Mouse (Mus musculus): ENCODE results near the gene Hipk4. TPM values are rescaled to one million over a fixed set of nuclear protein-coding genes. Genes with fewer than 3 reads are reported as not detected.

Hipk4 gene
- polyA plus RNA-seq, 1 experiment from 2014 or later = 1.1 TPM

- no peak within 1 kb of the TSS for H3K27ac ChIP-seq
- no peak for ATAC-seq (ENCODE audit: insufficient number of reproducible peaks, insufficient read depth, low FRiP score, low TSS enrichment, low read depth)
- H3K4me3 ChIP-seq = no peak within 1 kb of the TSS
- peaks cover 12% of the 10 kb centered on the region; the same call in 1 of the 2 replicates for H3K4me1 ChIP-seq
- H3K27me3 ChIP-seq = no peaks in the 10 kb centered on the region
- no peaks in the 10 kb centered on the region for H3K9me3 ChIP-seq
- no peaks in the 10 kb centered on the region for H3K36me3 ChIP-seq
- no peak within 1 kb of the TSS for H3K9ac ChIP-seq
- no peak within 1 kb of the TSS for H3K4me2 ChIP-seq
- 30% methylated on average over 3 of the region's 3 CpGs for WGBS
Observed at GRCm38 (mm10) chr7:27499036-27499435, 24.0 kb upstream of the Hipk4 start, which contains the start of gene Prx. Gene Prx, plus strand, starts transcription at chr7:27499324.

GRCm38 (mm10) chr7:27501620-27502019 is 21.4 kb upstream of the Hipk4 start:
- no peak for ATAC-seq (ENCODE audit: insufficient number of reproducible peaks, insufficient read depth, low FRiP score, low TSS enrichment, low read depth)
- Histone ChIP-seq H3K4me1 (peaks cover 18% of the 10 kb centered on the region), H3K4me2 (no peak overlapping the region), H3K9ac (no peak overlapping the region), H3K27ac (no peak overlapping the region), H3K4me3 (no peak overlapping the region), H3K9me3 (no peaks in the 10 kb centered on the region), H3K36me3 (no peaks in the 10 kb centered on the region), H3K27me3 (no peaks in the 10 kb centered on the region)
- 57% methylated on average over 4 of the region's 4 CpGs for WGBS

DNA sequence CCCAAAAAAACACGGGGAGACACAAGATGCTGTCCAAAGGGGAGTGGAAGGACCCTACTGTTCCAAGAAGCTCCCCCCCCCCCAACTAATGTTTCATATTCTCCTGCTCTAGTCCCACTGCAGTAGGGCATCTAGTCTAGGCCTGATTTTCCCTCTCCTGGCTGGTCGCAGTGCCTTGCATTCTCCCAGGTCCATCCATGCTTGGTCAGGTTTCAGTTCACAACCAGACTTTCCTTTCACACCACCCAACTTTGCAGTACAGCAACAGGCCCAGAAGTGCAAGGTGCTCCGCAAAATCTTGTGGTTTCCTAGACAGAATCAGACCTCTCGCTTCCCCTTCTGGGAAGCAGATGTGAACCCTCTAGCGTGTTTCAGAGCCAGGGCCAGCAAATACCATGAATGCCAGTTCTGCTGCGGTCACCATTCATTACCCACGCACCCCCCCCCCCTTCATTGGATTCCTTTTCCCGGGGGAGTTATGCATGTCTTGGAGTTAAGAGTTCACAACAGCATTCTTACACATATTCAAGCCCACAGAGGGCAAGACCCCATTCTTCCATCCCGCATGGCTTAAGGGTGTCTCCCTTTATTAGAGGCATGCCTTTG is 16.2 kb upstream of the Hipk4 start:
- 24% methylated on average over 9 of the region's 9 CpGs for WGBS
- peak overlapping the region; percentile 57 for H3K4me3 ChIP-seq
- H3K36me3 ChIP-seq = no peaks in the 10 kb centered on the region
- H3K4me1 ChIP-seq = peaks cover 18% of the 10 kb centered on the region
- 0 out of 2 replicates have a peak overlapping the region, but pooled peaks have one; percentile 36 for H3K9ac ChIP-seq
- no peak for ATAC-seq (ENCODE audit: insufficient number of reproducible peaks, insufficient read depth, low FRiP score, low TSS enrichment, low read depth)
- no peaks in the 10 kb centered on the region for H3K27me3 ChIP-seq
- no peaks in the 10 kb centered on the region for H3K9me3 ChIP-seq
- H3K27ac ChIP-seq = peak overlapping the region; percentile 100
- H3K4me2 ChIP-seq = peak overlapping the region; percentile 65

GRCm38 (mm10) chr7:27507711-27508647 is 15.1 kb upstream of the Hipk4 start:
- Histone ChIP-seq H3K4me3 (peak overlapping the region; percentile 57), H3K27ac (peak overlapping the region; percentile 100), H3K4me1 (peaks cover 18% of the 10 kb centered on the region), H3K4me2 (peak overlapping the region; percentile 65), H3K36me3 (no peaks in the 10 kb centered on the region), H3K9me3 (no peaks in the 10 kb centered on the region), H3K27me3 (no peaks in the 10 kb centered on the region), H3K9ac (peak overlapping the region; percentile 82)
- ATAC-seq (ENCODE audit: insufficient number of reproducible peaks, insufficient read depth, low FRiP score, low TSS enrichment, low read depth) = peak; percentile 89
- WGBS = under 1% methylated on average over 54 of the region's 54 CpGs

GRCm38 (mm10) chr7:27508648-27509005 is 14.4 kb upstream of the Hipk4 start:
- H3K9ac ChIP-seq = peak overlapping the region; percentile 51; the same call in 1 of the 2 replicates
- H3K36me3 ChIP-seq = no peaks in the 10 kb centered on the region
- 0 out of 2 replicates have a peak, but pooled peaks have one; percentile 33 for ATAC-seq (ENCODE audit: insufficient number of reproducible peaks, insufficient read depth, low FRiP score, low TSS enrichment, low read depth)
- WGBS = 17% methylated on average over 6 of the region's 6 CpGs
- H3K27me3 ChIP-seq = no peaks in the 10 kb centered on the region
- peaks cover 18% of the 10 kb centered on the region for H3K4me1 ChIP-seq
- H3K4me3 ChIP-seq = peak overlapping the region; percentile 57
- H3K27ac ChIP-seq = peak overlapping the region; percentile 100
- H3K9me3 ChIP-seq = no peaks in the 10 kb centered on the region
- H3K4me2 ChIP-seq = peak overlapping the region; percentile 65

DNA sequence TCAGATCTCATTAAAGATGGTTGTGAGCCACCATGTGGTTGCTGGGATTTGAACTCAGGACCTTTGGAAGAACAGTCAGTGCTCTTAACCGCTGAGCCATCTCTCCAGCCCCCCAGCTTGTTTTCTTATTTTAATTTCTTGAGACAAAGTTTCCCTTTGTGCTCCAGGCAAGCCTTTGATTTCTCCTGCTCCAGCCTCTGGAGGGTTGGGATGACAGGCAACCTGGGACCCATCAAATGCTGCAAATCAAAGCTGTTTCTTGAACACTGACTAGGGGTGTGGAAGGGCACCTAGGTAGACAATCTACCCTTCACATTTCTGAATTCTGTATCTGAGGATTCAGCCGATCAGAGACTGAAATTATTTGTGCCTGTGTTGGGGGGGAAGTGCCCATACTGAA is 12.3 kb upstream of the Hipk4 start:
- Histone ChIP-seq H3K4me1 (peaks cover 18% of the 10 kb centered on the region), H3K27ac (no peak overlapping the region), H3K9me3 (no peaks in the 10 kb centered on the region), H3K9ac (no peak overlapping the region), H3K4me3 (no peak overlapping the region), H3K27me3 (no peaks in the 10 kb centered on the region), H3K4me2 (no peak overlapping the region), H3K36me3 (peaks cover under 1% of the 10 kb centered on the region; the same call in 1 of the 2 replicates)
- no peak for ATAC-seq (ENCODE audit: insufficient number of reproducible peaks, insufficient read depth, low FRiP score, low TSS enrichment, low read depth)
- 85% methylated on average over 2 of the region's 2 CpGs for WGBS

DNA sequence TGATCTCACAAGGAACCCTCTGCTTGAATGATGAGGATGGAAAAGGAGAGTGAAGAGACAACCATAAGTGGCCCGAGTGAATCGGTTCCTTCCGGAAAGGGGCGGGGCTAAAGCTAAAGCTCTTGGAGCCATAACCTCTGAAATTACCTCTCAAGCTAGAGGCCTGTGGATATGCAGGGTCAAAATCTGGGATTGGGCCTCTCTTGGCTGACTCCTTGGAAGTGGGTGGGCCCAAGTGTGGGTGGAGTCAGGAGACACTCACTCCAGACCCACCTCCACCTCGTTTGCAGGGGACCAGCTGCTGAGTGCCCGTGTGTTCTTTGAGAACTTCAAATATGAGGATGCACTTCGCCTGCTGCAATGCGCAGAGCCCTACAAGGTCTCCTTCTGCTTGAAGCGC is 8.1 kb upstream of the Hipk4 start:
- Histone ChIP-seq H3K9me3 (peaks cover 4% of the 10 kb centered on the region; the same call in 1 of the 2 replicates), H3K4me2 (no peak overlapping the region), H3K9ac (no peak overlapping the region), H3K4me3 (no peak overlapping the region), H3K27me3 (no peaks in the 10 kb centered on the region), H3K27ac (no peak overlapping the region), H3K36me3 (peaks cover 38% of the 10 kb centered on the region), H3K4me1 (no peaks in the 10 kb centered on the region)
- WGBS = 78% methylated on average over 9 of the region's 9 CpGs
- no peak for ATAC-seq (ENCODE audit: insufficient number of reproducible peaks, insufficient read depth, low FRiP score, low TSS enrichment, low read depth)

DNA sequence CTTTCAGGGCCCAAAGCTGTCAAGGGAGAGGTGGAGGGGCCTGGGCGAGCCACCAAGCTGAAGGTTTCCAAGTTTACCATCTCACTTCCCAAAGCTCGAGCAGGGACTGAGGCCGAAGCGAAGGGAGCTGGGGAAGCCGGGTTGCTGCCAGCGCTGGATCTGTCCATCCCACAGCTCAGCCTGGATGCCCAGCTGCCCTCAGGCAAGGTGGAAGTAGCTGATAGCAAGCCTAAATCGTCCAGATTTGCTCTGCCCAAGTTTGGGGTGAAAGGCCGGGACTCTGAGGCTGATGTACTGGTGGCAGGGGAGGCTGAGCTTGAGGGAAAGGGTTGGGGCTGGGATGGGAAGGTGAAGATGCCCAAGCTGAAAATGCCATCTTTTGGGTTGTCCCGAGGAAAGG is 4.8 kb upstream of the Hipk4 start:
- H3K4me2 ChIP-seq = no peak overlapping the region
- peaks cover 4% of the 10 kb centered on the region; the same call in 1 of the 2 replicates for H3K9me3 ChIP-seq
- peaks cover 42% of the 10 kb centered on the region for H3K36me3 ChIP-seq

GRCm38 (mm10) chr7:27520104-27520503 is 3.0 kb upstream of the Hipk4 start:
- Histone ChIP-seq H3K9ac (no peak overlapping the region), H3K27me3 (no peaks in the 10 kb centered on the region), H3K4me2 (no peak overlapping the region), H3K36me3 (peaks cover 46% of the 10 kb centered on the region), H3K27ac (no peak overlapping the region), H3K9me3 (peaks cover 4% of the 10 kb centered on the region; the same call in 1 of the 2 replicates), H3K4me1 (no peaks in the 10 kb centered on the region), H3K4me3 (no peak overlapping the region)
- ATAC-seq (ENCODE audit: insufficient number of reproducible peaks, insufficient read depth, low FRiP score, low TSS enrichment, low read depth) = no peak

More for the DNA sequence above, 4.8 kb upstream of the Hipk4 start:
- 83% methylated on average over 9 of the region's 9 CpGs for WGBS
- no peaks in the 10 kb centered on the region for H3K4me1 ChIP-seq
- H3K27me3 ChIP-seq = no peaks in the 10 kb centered on the region
- H3K27ac ChIP-seq = no peak overlapping the region
- no peak overlapping the region for H3K4me3 ChIP-seq
- no peak for ATAC-seq (ENCODE audit: insufficient number of reproducible peaks, insufficient read depth, low FRiP score, low TSS enrichment, low read depth)
- no peak overlapping the region for H3K9ac ChIP-seq

DNA sequence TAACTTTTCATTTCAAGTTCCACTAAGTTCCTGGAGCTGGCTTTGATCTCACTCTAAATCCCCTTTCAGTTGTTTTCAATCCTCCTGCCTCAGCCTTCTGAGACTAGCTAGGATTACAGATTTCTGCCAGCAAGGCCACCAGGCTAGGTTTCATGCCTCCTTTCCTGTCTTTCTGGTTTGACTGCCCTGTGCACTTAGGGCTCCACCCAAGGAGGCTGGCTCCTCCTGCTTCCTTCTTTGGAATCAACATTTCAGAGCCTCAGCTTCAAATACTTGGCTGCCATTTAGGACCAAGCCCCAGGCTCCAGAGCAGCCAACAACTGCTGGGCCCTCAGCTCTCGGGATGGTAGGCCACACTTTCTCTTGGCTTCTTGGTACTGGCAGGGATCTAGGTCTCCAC is 2.5 kb upstream of the Hipk4 start:
- Histone ChIP-seq H3K9me3 (peaks cover 4% of the 10 kb centered on the region; the same call in 1 of the 2 replicates), H3K36me3 (peaks cover 46% of the 10 kb centered on the region), H3K4me2 (no peak overlapping the region), H3K4me1 (no peaks in the 10 kb centered on the region), H3K9ac (no peak overlapping the region), H3K27ac (no peak overlapping the region), H3K27me3 (no peaks in the 10 kb centered on the region), H3K4me3 (no peak overlapping the region)
- no peak for ATAC-seq (ENCODE audit: insufficient number of reproducible peaks, insufficient read depth, low FRiP score, low TSS enrichment, low read depth)
- WGBS = 68% methylated on average over 1 of the region's 1 CpGs

DNA sequence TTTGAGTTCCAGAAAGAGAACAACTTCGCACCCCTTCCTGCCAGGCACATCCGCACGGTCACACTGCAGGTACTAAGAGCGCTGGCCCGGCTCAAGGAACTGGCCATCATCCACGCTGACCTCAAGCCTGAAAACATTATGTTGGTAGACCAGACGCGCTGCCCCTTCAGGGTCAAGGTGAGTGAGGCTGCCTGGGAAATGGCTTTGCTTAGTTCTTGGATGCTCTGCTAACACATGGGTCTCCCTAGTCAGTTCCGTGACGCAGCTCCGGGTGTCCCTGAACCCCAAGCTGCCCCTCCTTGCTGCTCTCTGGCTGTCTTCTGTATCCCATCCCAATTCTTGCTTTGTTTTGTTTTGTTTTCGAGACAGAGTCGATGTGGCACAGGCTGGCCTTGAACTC is 738 bp downstream of the Hipk4 start:
- Histone ChIP-seq H3K9ac (no peak overlapping the region), H3K9me3 (peaks cover 4% of the 10 kb centered on the region; the same call in 1 of the 2 replicates), H3K27me3 (no peaks in the 10 kb centered on the region), H3K4me2 (no peak overlapping the region), H3K4me1 (0 out of 2 replicates have a peak, but pooled peaks cover 4% of the 10 kb centered on the region), H3K27ac (no peak overlapping the region), H3K4me3 (no peak overlapping the region), H3K36me3 (peaks cover 21% of the 10 kb centered on the region)
- no peak for ATAC-seq (ENCODE audit: insufficient number of reproducible peaks, insufficient read depth, low FRiP score, low TSS enrichment, low read depth)
- 93% methylated on average over 13 of the region's 13 CpGs for WGBS
